Mouse (Mus musculus): ENCODE data around the gene Card11.

GRCm38 (mm10) chr5:140992093-140993070 lies 8.0 kb downstream of the Card11 start:
- TF ChIP-seq CTCF (IDR thresholded peaks at IDR 0.05; ENCODE audit: insufficient read depth, low read depth, low read length) (no peak), POLR2A (IDR thresholded peaks at IDR 0.05; ENCODE audit: insufficient read depth, low read depth, low read length) (no peak)

All from olfactory bulb, adult 2 months (tissue).